Mouse (Mus musculus) granulocyte monocyte progenitor cell, adult 5-6 weeks (primary cell): ENCODE results near the gene Ostn. TPM values are rescaled to one million over a fixed set of nuclear protein-coding genes. Genes with fewer than 3 reads are reported as not detected.
A peak's percentile ranks its signal among the peaks of the same experiment; 100 is the strongest.
"Not testable (repeated sequence)": the region's sequence is repeated elsewhere in the genome, so short reads cannot be mapped to it uniquely, and the experiment has no call there.

Experiments
- ATAC-seq: replicated peaks from 2 replicates; pipeline ENCODE4 v1.8.0; 2016; ENCODE audit warnings: mild to moderate bottlenecking, moderate TSS enrichment, inconsistent platforms; ENCODE audit not compliant: poor library complexity, severe bottlenecking
- total RNA-seq, 2 experiments: library from RNA; stranded (forward) in 1 of 2; stranded (reverse) in 1 of 2; fragments of 200-712, 200-1000 nt in 1 of 2; fragments of >200 nt in 1 of 2; fragmentation: Nextera tagmentation in 1 of 2; gene quantifications; 2 replicates each; pipeline ENCODE4 v1.2.3; 2014 to 2017

Gene Ostn
- total RNA-seq (2014; fragmentation: Nextera tagmentation) (not detected in 2 replicates), total RNA-seq (2017) (not detected in 2 replicates)

DNA sequence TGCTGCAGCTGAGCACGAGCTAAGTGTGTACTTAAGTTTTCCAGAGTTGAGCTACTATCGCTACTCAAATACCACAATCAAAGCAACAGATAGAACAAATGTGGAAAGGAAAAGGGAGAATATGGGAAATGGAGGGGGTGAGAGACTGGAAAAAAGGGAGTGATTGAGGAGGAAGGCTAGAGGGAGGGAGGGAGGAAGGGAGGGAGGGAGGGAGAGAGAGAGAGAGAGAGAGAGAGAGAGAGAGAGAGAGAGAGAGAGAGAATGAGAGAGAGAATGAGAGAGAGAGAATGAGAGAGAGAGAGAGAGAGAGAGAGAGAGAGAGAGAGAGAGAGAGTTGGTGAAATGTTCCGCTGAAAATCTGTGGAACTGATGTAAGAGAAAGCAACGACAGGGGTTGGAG lies at the start of gene Ostn:
Ostn (plus strand) TSS at position 301 of the 400 bp plus-strand sequence.
- ATAC-seq = not testable (repeated sequence)

DNA sequence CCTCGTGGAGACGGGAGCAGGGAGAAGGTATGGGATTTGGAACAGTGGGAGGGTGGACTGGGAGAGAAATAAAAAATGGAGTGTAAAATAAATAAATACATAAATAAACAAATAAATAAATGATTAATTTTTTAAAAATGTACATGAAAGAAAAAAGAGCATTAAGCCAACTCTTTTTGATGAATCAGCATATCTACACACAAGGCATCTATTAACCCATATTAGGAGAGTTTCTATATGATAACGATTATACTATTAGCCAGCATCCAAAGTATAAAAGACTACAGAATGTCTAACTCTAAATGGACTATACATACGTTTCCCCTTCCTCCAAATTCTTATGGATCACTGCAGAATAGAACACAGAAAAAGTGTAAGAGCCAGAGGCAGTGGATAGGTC lies 38.5 kb upstream of the Ostn start:
- ATAC-seq = no peak

DNA sequence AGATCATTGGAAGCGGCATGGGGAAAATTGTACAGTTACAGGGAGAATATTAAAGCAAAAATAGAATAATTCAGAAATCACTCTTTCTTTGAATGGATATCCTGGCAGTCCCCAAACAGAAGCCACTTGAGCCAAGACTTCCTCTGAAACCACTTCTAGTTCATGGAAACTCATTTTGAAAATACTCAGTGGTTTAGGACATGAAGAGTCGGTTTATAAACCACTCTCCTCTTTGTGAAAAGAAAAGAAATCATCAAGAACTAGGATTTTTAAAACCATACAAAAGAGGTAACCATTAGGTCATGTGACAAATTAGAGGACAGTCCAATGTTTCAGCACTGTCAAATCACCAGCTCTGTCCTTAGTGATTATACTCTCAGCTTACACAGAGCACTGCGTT lies 19.9 kb upstream of the Ostn start:
- ATAC-seq = no peak

DNA sequence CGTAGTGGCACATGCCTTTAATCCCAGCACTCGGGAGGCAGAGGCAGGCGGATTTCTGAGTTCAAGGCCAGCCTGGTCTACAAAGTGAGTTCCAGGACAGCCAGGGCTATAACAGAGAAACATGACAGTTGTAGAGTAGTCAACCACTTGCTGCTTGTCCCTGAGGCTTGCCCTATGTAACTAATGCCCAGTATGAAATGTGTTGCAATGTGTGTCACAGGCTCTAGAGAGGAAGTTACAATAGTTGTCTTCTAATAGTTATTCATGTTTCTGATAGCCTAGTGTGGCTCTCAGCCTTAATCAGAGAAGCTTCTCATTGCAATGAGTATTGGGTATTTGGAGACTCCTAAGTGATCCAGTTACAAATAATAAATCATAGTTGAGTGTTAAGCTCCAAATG lies 10.8 kb upstream of the Ostn start:
- peak; percentile 56 for ATAC-seq

DNA sequence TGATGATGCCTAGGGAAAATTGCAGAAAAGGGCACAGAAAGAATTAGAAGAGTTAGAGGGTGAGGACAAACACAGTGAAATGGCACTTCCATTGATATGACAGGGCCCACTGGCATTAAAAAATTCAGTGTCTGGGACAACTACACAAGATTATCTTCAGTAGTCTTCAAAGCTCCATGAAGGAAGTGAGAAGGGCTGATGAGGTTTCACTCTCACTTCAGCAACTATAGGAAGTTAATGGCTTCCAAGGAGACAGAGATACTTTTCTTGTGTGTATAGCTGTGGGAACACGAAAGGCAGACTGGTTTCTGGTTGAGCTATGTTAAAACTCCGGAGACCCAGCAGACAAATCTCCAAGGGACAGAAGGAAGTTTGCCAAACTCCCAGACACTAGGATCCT lies 10.4 kb upstream of the Ostn start:
- peak; percentile 53; the same call in 1 of the 2 replicates for ATAC-seq

DNA sequence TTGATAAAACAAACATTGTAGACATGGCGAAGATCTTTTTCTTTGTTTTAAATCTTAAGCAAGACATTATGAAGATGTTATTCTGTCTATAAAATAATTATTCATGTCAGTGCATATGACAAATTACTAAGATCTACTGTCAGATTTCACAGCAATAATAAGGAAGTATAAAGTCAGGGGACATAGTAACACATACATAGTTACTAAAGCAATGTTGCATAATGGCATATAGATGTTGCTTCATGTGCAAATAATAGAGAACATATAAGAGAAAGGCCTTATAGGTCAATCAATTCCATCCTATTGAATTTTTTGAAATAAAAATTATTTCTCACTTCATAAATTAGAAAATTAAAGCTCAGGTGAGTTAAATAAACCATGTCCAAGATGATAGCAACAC lies 11.8 kb downstream of the Ostn start:
- ATAC-seq = peak; percentile 58; the same call in 1 of the 2 replicates

DNA sequence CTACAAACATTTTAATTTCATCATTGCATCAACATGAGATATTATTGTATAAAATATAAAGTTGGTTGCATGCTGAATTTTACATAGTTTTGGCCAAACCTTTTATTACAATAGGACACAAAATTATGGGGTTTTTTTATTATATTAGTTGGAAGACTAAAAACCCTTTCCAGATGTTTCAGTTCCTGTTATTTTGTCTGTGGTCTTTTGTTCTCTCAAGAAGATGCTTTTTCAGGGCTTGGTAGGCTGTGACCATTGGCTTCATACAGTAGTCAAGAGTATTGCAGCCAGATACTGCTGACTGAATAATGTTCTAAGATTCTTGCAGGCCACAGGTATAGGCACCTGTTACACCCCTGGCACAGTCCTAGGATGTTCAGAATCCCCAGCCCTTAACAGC lies 14.8 kb downstream of the Ostn start:
- ATAC-seq = no peak; the same call in 1 of the 2 replicates

DNA sequence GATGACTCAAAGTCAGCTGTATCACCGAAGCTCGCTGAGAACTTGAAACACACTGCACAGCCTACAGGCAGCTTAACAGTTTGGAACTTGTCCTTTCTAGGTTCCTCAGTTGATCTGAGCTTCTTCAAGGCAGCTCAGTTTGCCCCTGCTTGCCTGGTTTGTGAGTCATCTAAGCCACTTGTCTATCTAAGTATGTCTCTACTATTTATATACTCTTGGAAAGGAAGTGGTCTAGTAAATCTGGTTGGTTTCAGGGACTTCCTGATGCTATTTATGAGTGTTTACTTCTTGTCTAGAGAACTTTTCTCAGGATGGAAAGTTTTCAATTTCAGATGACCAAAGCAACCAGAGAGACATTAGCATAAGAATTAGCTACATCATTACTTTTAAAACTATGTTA lies 19.2 kb downstream of the Ostn start:
- ATAC-seq = no peak

DNA sequence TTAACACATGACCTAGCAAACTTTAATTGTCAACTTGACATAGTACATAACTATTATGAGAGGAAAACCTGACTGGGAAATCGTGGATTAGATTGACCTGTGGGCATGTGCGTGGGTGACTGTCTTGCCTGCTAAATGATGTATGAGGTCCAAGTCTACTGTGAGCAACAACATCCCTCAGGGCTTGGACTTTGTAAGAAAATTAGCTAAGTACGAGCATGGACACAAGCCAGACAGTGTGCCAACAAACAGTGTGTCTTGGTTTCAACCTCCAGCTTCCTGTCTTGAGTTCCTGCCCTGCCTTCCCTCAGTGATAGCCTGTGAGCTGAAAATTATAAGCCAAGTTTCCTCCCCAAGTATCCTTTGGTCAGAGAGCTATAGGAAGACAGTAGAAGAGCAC lies 40.2 kb downstream of the Ostn start:
- ATAC-seq = no peak

DNA sequence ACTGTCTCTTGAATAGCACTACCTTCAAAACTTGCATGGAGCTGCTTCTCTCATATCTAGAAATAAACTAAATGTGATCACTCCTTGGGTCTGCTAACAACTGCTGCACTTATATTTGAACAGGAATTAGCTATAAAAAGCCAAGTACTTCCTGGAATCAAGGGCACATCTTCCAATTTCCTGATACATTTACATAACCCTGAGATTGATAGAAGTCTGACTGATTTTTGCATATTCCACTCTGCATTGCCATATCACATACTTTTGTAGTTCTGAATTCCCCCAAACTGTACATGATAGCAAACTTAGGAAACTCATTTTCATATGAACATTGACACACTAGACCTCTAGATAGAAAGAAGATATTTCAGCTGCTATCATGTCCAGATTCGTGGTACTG lies 41.1 kb downstream of the Ostn start:
- ATAC-seq = no peak

DNA sequence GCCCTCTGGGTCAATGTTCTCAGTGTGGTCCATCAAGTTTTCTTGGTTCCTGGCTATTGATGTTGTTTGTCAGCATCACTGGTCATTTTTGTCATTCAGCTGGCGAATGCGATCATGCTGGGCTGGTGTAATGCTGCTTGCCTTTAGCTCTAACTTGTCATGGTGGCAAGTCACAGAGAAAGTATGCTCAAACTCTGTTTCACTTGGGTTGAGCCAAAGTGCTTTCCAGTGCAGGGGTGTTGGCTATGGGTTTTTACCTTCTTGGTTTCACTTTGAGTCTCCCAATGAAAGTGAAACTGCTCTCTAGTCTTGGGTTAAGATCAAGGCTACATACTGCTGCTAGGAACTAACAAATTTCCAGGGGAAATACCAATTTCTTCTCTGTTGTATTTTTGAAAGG lies 41.9 kb downstream of the Ostn start:
- peak; percentile 71 for ATAC-seq

DNA sequence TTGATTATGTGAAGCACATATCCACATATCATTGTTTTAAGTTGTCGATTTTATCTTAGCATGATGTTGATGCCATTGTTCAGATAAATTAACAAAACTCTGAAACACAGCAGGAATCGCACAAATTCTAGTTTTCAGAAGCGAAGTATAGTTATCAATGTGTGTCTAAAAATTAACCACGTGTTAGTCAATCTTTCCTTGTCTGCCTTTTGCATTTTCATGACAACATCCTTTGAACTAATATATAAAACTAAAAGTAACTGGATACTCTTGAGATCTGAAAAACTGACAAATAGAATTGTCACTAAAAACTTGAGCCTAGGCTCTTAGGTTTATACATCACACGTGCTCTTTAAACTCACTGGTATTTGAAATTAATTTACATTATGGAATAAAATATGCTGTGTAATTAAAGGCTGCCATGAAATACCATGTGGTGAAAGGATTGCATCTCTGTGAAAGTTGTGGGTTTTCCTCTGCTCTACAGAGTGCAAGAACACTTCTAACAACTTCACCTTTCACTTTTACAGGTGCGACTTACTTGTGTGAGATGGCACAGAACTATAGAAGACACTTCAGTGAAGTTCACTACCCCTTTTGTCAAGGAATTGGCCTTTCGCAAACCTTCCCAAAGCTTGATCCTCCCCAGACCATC lies 42.7 kb downstream of the Ostn start:
- ATAC-seq = no peak

DNA sequence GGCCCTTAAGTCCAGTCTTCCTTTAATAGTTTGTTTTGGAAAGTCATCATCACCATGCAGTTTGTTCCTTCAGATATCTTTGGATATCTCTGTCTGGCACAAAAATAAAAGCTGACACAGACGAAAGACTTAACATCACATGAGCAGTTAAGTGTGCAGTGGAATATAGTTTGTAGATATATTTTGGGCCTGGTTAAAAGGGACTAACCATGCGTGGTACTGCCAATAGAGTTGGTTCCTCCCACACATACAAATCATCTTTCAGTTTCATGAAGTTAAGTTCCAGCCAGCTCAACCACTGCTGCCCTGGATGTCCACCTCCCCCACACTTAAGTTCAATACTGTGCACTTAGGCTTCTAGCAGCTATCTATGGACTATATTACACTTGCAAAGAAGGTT lies 47.2 kb downstream of the Ostn start:
- ATAC-seq = no peak

DNA sequence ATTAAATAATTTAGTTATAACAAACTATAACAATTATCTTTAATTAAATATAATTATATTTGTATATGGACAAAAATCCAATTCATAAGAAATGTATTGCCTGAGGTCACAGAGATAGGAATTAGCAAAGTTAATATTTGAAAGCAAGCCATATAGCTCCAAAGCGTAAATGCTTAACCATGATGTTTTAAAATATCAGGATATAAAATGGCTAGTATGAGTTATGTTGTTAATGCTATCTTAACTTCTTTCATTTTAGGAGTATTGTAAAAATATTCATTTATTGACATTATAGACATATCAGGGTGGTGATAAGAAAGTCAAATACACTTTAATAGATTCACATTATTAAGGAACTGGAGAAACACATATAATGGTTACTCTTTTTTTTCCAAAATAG lies 52.8 kb downstream of the Ostn start:
- no peak for ATAC-seq

DNA sequence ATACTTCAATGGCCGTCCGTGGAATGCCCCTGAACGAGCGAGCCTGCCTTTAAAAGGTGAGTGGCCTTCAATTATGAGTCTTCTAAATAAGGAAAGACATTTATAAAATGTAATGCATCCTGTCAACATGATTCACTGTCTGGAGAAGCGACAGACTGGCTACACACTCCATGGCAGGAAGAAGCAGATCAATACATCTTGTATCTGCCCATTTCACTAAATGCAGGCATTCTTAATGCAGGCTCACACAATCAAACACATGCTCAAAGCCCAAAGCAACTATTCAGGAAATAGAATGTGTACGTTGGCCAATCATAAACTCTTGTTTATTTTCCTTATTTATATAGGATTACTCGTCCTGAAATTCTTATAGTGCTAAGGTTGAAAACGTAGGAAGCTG lies 62.9 kb downstream of the Ostn start, which contains the start of gene Uts2b:
Uts2b (minus strand) TSS at position 49 of the 400 bp plus-strand sequence.
- no peak for ATAC-seq

DNA sequence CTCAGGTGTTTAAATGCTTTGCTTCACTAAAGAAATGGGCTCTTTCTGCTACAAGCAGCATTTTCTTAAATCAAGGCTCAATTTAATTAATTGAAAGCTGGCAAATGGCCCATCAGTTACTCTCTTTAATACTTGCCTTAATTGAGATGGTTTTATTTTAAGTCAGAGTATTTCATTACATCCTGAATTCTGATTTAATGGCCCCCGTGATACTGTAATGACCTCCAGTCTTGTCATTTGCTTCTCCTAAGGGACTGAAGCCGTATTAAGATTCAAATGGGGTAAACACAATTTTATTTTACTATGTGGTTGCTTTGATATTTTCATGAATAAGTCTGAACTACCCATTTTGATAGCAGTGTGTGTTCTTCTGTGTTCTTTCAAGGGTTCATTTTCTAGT lies 63.4 kb downstream of the Ostn start:
- no peak for ATAC-seq

DNA sequence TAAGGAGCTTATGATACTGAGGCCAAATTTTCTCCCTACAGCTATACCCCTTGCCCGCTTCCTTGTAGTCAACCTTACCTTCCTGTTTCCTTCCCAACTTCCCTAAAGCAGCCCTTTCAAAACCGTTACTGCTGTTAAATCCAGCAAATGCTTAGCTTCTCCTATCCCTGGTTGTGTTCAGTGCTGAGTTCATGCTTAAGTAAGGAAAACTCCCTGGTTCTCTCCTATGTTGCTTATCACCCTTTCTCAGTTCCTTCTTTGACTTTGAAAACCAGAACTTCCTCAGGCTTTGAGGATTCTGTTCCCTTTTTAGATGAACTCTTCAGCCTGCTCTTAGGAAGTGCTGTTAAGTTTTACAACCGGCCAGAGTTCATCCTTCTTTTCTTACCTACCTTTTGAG lies 66.8 kb downstream of the Ostn start:
- peak; percentile 90 for ATAC-seq

DNA sequence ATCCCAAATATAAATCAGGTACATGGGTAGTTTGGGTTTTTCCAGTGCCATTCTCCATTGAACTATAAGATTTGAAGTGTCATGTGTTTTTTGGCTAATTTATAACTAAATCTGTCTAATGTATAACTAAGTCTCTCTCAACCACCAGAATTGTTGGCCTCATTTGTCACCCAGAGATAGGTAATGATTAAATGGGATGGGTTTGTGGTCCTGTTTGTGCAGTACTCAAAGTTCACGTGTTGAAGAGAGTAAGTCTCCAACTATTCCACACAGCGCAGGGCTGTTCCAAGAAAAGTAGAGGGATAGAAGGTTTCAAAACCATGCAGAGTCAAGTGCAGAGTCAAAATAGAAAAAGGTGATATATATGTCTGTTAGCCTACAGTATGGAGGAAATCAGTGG lies 68.0 kb downstream of the Ostn start:
- no peak for ATAC-seq

DNA sequence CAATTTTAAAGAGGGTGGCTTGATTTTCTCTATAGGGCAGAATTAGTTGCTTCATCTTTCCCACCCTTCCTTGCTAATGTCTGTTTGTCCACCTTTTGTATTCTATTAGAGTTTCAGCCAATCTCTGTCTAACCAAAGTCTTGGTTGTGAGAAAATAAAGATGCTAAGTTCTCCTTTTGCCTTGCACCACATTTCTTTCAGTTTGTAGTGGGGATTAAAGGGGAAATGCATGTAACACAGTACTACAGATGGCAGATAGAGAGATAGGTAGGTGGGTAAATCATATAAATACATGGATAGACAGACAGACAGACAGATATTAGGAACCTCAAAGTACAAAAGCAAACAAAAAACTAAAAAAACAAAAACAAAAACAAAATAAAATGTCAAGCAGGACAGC lies 69.3 kb downstream of the Ostn start:
- ATAC-seq = peak; percentile 60

DNA sequence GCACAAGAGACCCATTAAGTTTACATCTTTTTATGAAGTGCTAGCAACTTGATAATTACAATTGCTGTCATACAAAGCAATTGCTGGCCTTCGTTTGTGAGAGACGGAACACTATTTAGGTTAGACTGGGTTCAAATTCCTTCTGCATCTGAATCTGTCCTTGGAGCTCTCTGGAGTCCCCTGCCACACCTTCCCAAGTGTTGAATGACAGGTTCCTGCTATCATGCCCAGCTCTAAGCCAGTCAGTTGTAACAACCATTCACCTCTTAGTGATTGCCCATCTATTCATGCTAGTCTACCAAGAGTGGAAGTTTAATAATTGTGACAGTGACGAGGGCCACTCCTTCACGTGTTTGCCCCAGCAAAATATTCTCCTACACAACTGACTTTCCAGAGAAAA lies 74.9 kb downstream of the Ostn start:
- no peak for ATAC-seq

DNA sequence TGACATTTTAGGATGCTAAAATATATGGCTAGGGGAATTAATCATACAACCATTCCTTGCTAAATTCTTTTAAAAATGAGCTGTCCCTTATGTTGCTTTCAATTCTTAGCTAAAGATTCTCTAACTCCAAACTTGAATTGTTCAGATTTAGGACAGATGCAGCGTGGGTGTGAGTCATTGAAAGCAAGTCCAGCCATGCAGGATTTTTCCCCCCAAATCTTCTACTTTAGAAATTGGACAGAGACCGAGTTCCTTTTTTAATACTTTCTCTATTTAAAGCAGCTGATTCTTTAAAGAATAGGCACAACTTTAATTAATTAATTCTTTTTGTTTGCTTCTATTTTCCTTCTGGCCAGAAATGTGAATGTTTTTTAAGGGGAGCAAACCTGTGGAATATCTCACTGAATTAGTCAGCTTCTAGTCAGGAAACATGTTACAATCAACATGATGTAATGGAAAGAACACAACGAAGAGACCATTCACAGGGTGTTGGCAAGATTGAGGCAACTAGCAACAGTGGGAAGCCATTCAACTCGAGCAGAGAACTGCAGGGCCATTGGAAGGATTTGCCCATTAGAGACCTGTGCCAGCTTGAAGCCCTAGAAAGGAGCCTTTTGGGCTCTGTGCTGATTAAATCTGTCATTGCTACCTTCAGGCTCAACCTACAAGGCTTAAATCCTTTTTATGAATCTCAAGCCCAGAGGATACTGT lies 77.8 kb downstream of the Ostn start:
- no peak for ATAC-seq

DNA sequence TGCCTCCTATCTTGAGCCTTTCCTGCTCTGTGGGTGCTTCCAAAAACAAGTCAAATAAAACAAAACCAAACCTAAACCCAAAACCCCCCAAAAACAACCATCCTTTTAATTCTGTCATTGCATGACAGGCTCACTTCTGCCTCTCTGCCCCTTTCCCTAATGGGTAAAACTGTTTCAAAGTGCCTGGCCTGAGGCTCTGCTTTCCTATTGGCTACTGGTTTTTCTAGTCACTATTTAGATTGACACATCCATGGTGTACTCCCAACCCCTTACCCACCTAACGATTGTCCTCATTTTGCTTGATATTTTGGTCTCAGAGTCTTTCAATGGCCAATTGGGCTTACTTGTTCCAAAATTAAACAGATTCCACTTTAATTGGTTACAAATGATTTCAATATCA lies 78.4 kb downstream of the Ostn start:
- ATAC-seq = no peak
